Mouse (Mus musculus): Measurements from ENCODE around the gene Cdhr2.

DNA sequence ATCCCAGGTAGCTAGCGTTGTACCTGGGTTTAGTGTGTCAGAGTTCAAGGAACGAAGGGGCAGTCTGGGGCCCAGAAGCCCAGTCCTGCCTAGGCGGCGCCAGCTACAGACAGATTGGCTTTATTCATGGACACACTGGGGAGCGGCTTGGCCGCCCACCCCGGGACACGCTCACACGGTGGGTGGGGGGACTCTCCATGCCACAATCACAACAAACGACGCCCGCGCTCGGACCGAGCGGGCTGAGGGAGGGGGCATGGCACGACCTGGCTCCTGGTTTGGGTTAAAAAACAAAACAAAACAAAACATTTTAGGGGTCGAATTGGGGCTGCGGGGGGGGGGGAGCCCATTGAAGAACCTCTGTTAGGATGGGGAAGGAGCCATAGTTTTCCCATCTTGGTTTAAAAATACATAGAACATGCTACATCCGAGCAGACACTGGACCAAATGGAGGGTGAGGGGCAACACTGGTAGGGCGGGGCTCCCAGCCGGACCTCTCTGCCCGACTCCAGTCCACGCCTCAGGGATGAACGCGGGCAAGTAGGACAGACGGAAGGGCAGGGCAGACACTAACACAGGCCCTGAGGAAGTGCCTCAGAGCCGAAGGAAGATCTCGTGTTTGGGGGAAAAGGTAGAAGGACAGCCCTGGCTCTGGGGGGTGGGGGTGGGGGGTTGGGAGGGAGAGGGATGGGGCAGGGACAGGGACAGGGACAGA, 57.7 kb downstream of the Cdhr2 start:
- TF ChIP-seq POLR2A (IDR thresholded peaks at IDR 0.05; ENCODE audit: low read depth, low read length) (no peak), CTCF (conservative IDR thresholded peaks at IDR 0.05; ENCODE audit: insufficient read depth, insufficient read length, low read depth, low read length) (no peak)

Measured in kidney, adult 2 months (tissue).